Mouse (Mus musculus) ES-E14 (cell line): ENCODE data around the gene Sdhaf3. TPM values are rescaled to one million over a fixed set of nuclear protein-coding genes. Genes with fewer than 3 reads are reported as not detected.
A peak's percentile ranks its signal among the peaks of the same experiment; 100 is the strongest.

Experiments
- DNase-seq: peaks from one replicate; pipeline ENCODE4 v3.0.0-alpha.2; 2013; ENCODE audit warnings: low read depth, low spot score
- H3K27ac ChIP-seq: 2 replicates; pipeline ENCODE4 v1.5.1; 2012; ENCODE audit warnings: low read depth, mild to moderate bottlenecking, low read length, moderate library complexity, mixed read lengths; ENCODE audit not compliant: poor library complexity, insufficient read depth, severe bottlenecking
- H3K36me3 ChIP-seq: 2 replicates; pipeline ENCODE4 v1.6.1; 2012; ENCODE audit warnings: mild to moderate bottlenecking, low read length, moderate library complexity, mixed read lengths; ENCODE audit not compliant: control insufficient read depth, poor library complexity, insufficient read depth, severe bottlenecking
- H3K4me1 ChIP-seq, 2 experiments: fragments of 150-350 bp in 1 of 2; sonication (generic) in 1 of 2; 2 replicates each; pipeline ENCODE4 v1.6.1; 2012; ENCODE audit warnings: low read length in 2 of 2, mild to moderate bottlenecking in 1 of 2, mixed read lengths in 1 of 2; ENCODE audit not compliant: control insufficient read depth in 2 of 2, insufficient read depth in 2 of 2, poor library complexity in 1 of 2
- H3K4me3 ChIP-seq, 2 experiments: fragments of 150-350 bp in 1 of 2; sonication (generic) in 1 of 2; 2 replicates each; pipeline ENCODE4 v1.5.1; 2012; ENCODE audit warnings: low read length in 2 of 2, low read depth in 1 of 2, mild to moderate bottlenecking in 1 of 2, mixed read lengths in 1 of 2; ENCODE audit not compliant: insufficient read depth in 1 of 2, poor library complexity in 1 of 2, severe bottlenecking in 1 of 2
- H3K9ac ChIP-seq: 2 replicates; pipeline ENCODE4 v1.6.1; 2012; ENCODE audit warnings: low read depth, mild to moderate bottlenecking, low read length, mixed read lengths; ENCODE audit not compliant: poor library complexity, insufficient read depth, severe bottlenecking
- H3K9me3 ChIP-seq: fragments of 150-350 bp; sonication (generic); 2 replicates; pipeline ENCODE4 v1.6.1; 2012; ENCODE audit warnings: low read depth, mild to moderate bottlenecking, low read length; ENCODE audit not compliant: control insufficient read depth, insufficient read depth
- CHD2 ChIP-seq: IDR thresholded peaks from 2 replicates; pipeline ENCODE4 v1.6.1; 2014; ENCODE audit warnings: mild to moderate bottlenecking, low read depth, low read length, inconsistent platforms
- HCFC1 ChIP-seq: IDR thresholded peaks from 2 replicates; pipeline ENCODE4 v1.6.1; 2012; ENCODE audit warnings: low read length, inconsistent platforms, borderline replicate concordance; ENCODE audit not compliant: insufficient read depth
- MAFK ChIP-seq: IDR thresholded peaks from 2 replicates; pipeline ENCODE4 v1.6.1; 2014; ENCODE audit warnings: mild to moderate bottlenecking, low read depth, low read length, inconsistent platforms; ENCODE audit not compliant: insufficient read depth
- ZC3H11A ChIP-seq: IDR thresholded peaks from 2 replicates; pipeline ENCODE4 v1.6.1; 2012; ENCODE audit warnings: low read depth, mild to moderate bottlenecking, inconsistent platforms, low read length, borderline replicate concordance
- ZNF384 ChIP-seq: IDR thresholded peaks from 2 replicates; pipeline ENCODE4 v1.6.1; 2012; ENCODE audit warnings: low read depth, low read length, inconsistent platforms
- in situ Hi-C, 2 experiments: fragments of 600-800 bp; cut with MboI; formaldehyde crosslinking; loops; one replicate each; pipeline ENCODE4 v1.15.1; 2025; ENCODE audit warnings: low sequenced_read_pairs in 2 of 2, inconsistent platforms in 1 of 2; ENCODE audit not compliant: unreplicated experiment in 2 of 2
- total RNA-seq: library from RNA; depleted of rRNA; stranded (reverse); fragments of 300-350 nt; gene quantifications from 2 replicates; pipeline ENCODE4 v1.2.3, GENCODE M21; 2012

Gene Sdhaf3
- total RNA-seq, 1 experiment, result 3.3 TPM

- H3K4me3 ChIP-seq, result no peak overlapping the region
- in situ Hi-C loops, result no loop called here
- H3K27ac ChIP-seq, result no peak overlapping the region
- no peaks in the 10 kb centered on the region for H3K36me3 ChIP-seq
- H3K4me1 ChIP-seq, result no peaks in the 10 kb centered on the region
- TF ChIP-seq ZC3H11A (no peak), CHD2 (no peak), MAFK (no peak), HCFC1 (no peak), ZNF384 (no peak)
- DNase-seq, result no peak
- no peaks in the 10 kb centered on the region for H3K9me3 ChIP-seq
- H3K9ac ChIP-seq, result no peak overlapping the region
Measured at GRCm38 (mm10) chr6:6997226-6997946, 41.6 kb downstream of the Sdhaf3 start.

- H3K9ac ChIP-seq, result no peak overlapping the region
- H3K4me3 ChIP-seq, result no peak overlapping the region
- no peak overlapping the region for H3K27ac ChIP-seq
- TF ChIP-seq ZC3H11A (no peak), CHD2 (no peak), HCFC1 (no peak), ZNF384 (no peak), MAFK (no peak)
- in situ Hi-C loops, result no loop called here
- H3K4me1 ChIP-seq, result no peaks in the 10 kb centered on the region
- DNase-seq, result no peak
- no peaks in the 10 kb centered on the region for H3K36me3 ChIP-seq
- H3K9me3 ChIP-seq, result no peaks in the 10 kb centered on the region
Measured at GRCm38 (mm10) chr6:6997956-6998355, 42.2 kb downstream of the Sdhaf3 start.

DNA sequence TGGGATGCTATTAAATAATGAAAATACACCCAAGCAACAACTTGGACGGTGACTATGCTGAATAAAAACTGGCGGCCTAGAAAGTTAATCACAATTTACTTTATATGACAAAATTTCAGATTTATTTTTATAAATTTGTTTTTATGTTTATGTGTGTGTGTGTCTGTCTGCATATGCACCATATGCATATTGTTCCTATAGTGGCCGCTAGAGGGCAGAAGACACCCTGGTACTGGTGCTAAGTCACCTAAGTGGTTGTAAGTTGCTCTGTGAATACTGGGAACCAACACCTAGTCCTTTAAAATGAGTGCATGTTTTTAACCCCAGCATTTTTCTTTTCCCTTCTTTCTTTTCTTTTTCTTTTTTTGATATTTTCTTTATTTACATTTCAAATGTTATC lies 43.2 kb downstream of the Sdhaf3 start:
- in situ Hi-C loops, result no loop called here
- no peaks in the 10 kb centered on the region for H3K9me3 ChIP-seq

GRCm38 (mm10) chr6:7003085-7003484 lies 47.3 kb downstream of the Sdhaf3 start:
- in situ Hi-C loops, result no loop called here
- no peaks in the 10 kb centered on the region for H3K4me1 ChIP-seq
- no peaks in the 10 kb centered on the region for H3K36me3 ChIP-seq
- H3K27ac ChIP-seq, result no peak overlapping the region
- no peak for DNase-seq
- H3K9ac ChIP-seq, result no peak overlapping the region
- H3K9me3 ChIP-seq, result no peaks in the 10 kb centered on the region
- H3K4me3 ChIP-seq, result no peak overlapping the region
- no peak for TF ChIP-seq ZNF384
- no peak for TF ChIP-seq MAFK
- no peak for TF ChIP-seq CHD2
- no peak for TF ChIP-seq HCFC1
- TF ChIP-seq ZC3H11A, result no peak

More for the DNA sequence above, 43.2 kb downstream of the Sdhaf3 start:
- TF ChIP-seq MAFK (no peak), HCFC1 (no peak), ZNF384 (no peak), ZC3H11A (no peak), CHD2 (no peak)
- Histone ChIP-seq H3K4me1 (no peaks in the 10 kb centered on the region), H3K4me3 (no peak overlapping the region), H3K36me3 (no peaks in the 10 kb centered on the region), H3K9ac (no peak overlapping the region), H3K27ac (no peak overlapping the region)
- peak; percentile 12 for DNase-seq
